Mouse (Mus musculus) kidney, postnatal 0 days (tissue): ENCODE data around the gene Fcf1. TPM values are rescaled to one million over a fixed set of nuclear protein-coding genes. Genes with fewer than 3 reads are reported as not detected.

Experiments
- ATAC-seq: fragments of 200-750 bp; cut with Nextera tagmentation; replicated peaks from 2 replicates; pipeline ENCODE4 v1.8.0; 2017; ENCODE audit warnings: low read depth, moderate number of reproducible peaks, moderate TSS enrichment, moderate library complexity; ENCODE audit not compliant: low FRiP score
- DNase-seq: peaks from one replicate; pipeline ENCODE4 v3.0.0-alpha.2; 2016; ENCODE audit warnings: low spot score
- H3K27ac ChIP-seq: fragments of 300-500 bp; sonication (generic); 2 replicates; pipeline ENCODE4 v1.5.1; 2014; ENCODE audit warnings: mild to moderate bottlenecking
- H3K27me3 ChIP-seq: fragments of 300-500 bp; sonication (generic); 2 replicates; pipeline ENCODE4 v1.6.1; 2014; ENCODE audit warnings: low read length, mixed read lengths; ENCODE audit not compliant: insufficient read depth
- H3K36me3 ChIP-seq: fragments of 300-500 bp; sonication (generic); 2 replicates; pipeline ENCODE4 v1.6.1; 2014; ENCODE audit warnings: low read length, mixed read lengths; ENCODE audit not compliant: insufficient read depth
- H3K4me1 ChIP-seq: fragments of 300-500 bp; sonication (generic); replicated peaks from 2 replicates; pipeline ENCODE4 v1.6.1; 2014; ENCODE audit warnings: antibody characterized with exemption, low read length, mixed read lengths; ENCODE audit not compliant: insufficient read depth
- H3K4me2 ChIP-seq: fragments of 300-500 bp; sonication (generic); 2 replicates; pipeline ENCODE4 v1.6.1; 2014; ENCODE audit warnings: mild to moderate bottlenecking, low read length, moderate library complexity, mixed read lengths
- H3K4me3 ChIP-seq: fragments of 300-500 bp; sonication (generic); replicated peaks from 2 replicates; pipeline ENCODE4 v1.5.1; 2014; ENCODE audit warnings: low read depth, low read length
- H3K9ac ChIP-seq: fragments of 300-500 bp; sonication (generic); 2 replicates; pipeline ENCODE4 v1.6.1; 2014; ENCODE audit warnings: low read depth, low read length
- H3K9me3 ChIP-seq: fragments of 300-500 bp; sonication (generic); replicated peaks from 2 replicates; pipeline ENCODE4 v1.6.1; 2016; ENCODE audit warnings: low read length, inconsistent platforms, mixed read lengths
- CTCF ChIP-seq: IDR thresholded peaks from 2 replicates; pipeline ENCODE4 v1.5.1; 2016; ENCODE audit warnings: antibody characterized with exemption, low read depth, mild to moderate bottlenecking, moderate library complexity
- WGBS: fragments of 180-500 bp; shearing (Covaris S2); extraction: QIAGEN DNeasy Blood & Tissue Kit; methylation state at CpG from one replicate; pipeline ENCODE4 v1.1.7; 2014; 5-methylcytosine and 5-hydroxymethylcytosine counted together
- polyA plus RNA-seq: library from polyadenylated mRNA; unstranded; fragments of >200 nt; fragmentation: Nextera tagmentation; extraction: Ambion mirVana; gene quantifications from 2 replicates; pipeline ENCODE4 v1.2.1, GENCODE M21; 2015

Fcf1 gene
- polyA plus RNA-seq, 1 experiment from 2014 or later, result 143 TPM

GRCm38 (mm10) chr12:84947894-84948583 lies 22.7 kb upstream of the Fcf1 start:
- TF ChIP-seq CTCF, result no peak
- Histone ChIP-seq H3K4me1 (no peaks in the 10 kb centered on the region), H3K9ac (no peak overlapping the region), H3K9me3 (no peaks in the 10 kb centered on the region), H3K4me2 (no peak overlapping the region), H3K36me3 (0 out of 2 replicates have a peak, but pooled peaks cover 3% of the 10 kb centered on the region), H3K27me3 (no peaks in the 10 kb centered on the region), H3K27ac (no peak overlapping the region), H3K4me3 (no peak overlapping the region)
- 77% methylated on average over 2 of the region's 2 CpGs for WGBS
- ATAC-seq (no peak), DNase-seq (no peak)

- DNase-seq (no peak), ATAC-seq (no peak)
- Histone ChIP-seq H3K4me1 (no peaks in the 10 kb centered on the region), H3K9me3 (no peaks in the 10 kb centered on the region), H3K27ac (no peak overlapping the region), H3K4me3 (no peak overlapping the region), H3K27me3 (no peaks in the 10 kb centered on the region), H3K9ac (no peak overlapping the region), H3K36me3 (0 out of 2 replicates have a peak, but pooled peaks cover 3% of the 10 kb centered on the region), H3K4me2 (no peak overlapping the region)
- no peak for TF ChIP-seq CTCF
- 92% methylated on average over 6 of the region's 6 CpGs for WGBS
These were observed 22.0 kb upstream of the Fcf1 start for GRCm38 (mm10) chr12:84948584-84949285.

GRCm38 (mm10) chr12:84950763-84951162 lies 19.9 kb upstream of the Fcf1 start:
- H3K9me3 ChIP-seq, result no peaks in the 10 kb centered on the region
- no peaks in the 10 kb centered on the region for H3K27me3 ChIP-seq
- ATAC-seq, result no peak
- no peak overlapping the region for H3K27ac ChIP-seq
- no peak for TF ChIP-seq CTCF
- H3K4me1 ChIP-seq, result no peaks in the 10 kb centered on the region
- no peak for DNase-seq
- 0 out of 2 replicates have a peak, but pooled peaks cover under 1% of the 10 kb centered on the region for H3K36me3 ChIP-seq
- no peak overlapping the region for H3K4me2 ChIP-seq
- WGBS, result 81% methylated on average over 6 of the region's 6 CpGs
- H3K9ac ChIP-seq, result no peak overlapping the region
- no peak overlapping the region for H3K4me3 ChIP-seq

GRCm38 (mm10) chr12:84951531-84951930 lies 19.2 kb upstream of the Fcf1 start:
- no peak for DNase-seq
- Histone ChIP-seq H3K27me3 (no peaks in the 10 kb centered on the region), H3K4me3 (no peak overlapping the region), H3K9me3 (no peaks in the 10 kb centered on the region), H3K27ac (no peak overlapping the region), H3K4me2 (no peak overlapping the region), H3K9ac (no peak overlapping the region), H3K4me1 (no peaks in the 10 kb centered on the region), H3K36me3 (no peaks in the 10 kb centered on the region)
- no peak for TF ChIP-seq CTCF
- ATAC-seq, result no peak
- 72% methylated on average over 8 of the region's 8 CpGs for WGBS

GRCm38 (mm10) chr12:84952351-84952750 lies 18.3 kb upstream of the Fcf1 start:
- 69% methylated on average over 1 of the region's 1 CpGs for WGBS
- Histone ChIP-seq H3K4me2 (no peak overlapping the region), H3K4me1 (no peaks in the 10 kb centered on the region), H3K27ac (no peak overlapping the region), H3K9me3 (no peaks in the 10 kb centered on the region), H3K4me3 (no peak overlapping the region), H3K27me3 (no peaks in the 10 kb centered on the region), H3K9ac (no peak overlapping the region), H3K36me3 (no peaks in the 10 kb centered on the region)
- no peak for TF ChIP-seq CTCF
- DNase-seq (no peak), ATAC-seq (no peak)

- H3K27ac ChIP-seq, result no peak overlapping the region
- no peak overlapping the region for H3K4me3 ChIP-seq
- no peak for TF ChIP-seq CTCF
- no peaks in the 10 kb centered on the region for H3K9me3 ChIP-seq
- H3K4me1 ChIP-seq, result no peaks in the 10 kb centered on the region
- WGBS, result 95% methylated on average over 3 of the region's 3 CpGs
- no peak for ATAC-seq
- H3K9ac ChIP-seq, result no peak overlapping the region
- H3K4me2 ChIP-seq, result no peak overlapping the region
- no peaks in the 10 kb centered on the region for H3K27me3 ChIP-seq
- no peak for DNase-seq
- no peaks in the 10 kb centered on the region for H3K36me3 ChIP-seq
These were observed 14.4 kb upstream of the Fcf1 start for GRCm38 (mm10) chr12:84956317-84956716.
